ENCODE assay signal across 28 mouse cellular contexts in the genomic region with DNA sequence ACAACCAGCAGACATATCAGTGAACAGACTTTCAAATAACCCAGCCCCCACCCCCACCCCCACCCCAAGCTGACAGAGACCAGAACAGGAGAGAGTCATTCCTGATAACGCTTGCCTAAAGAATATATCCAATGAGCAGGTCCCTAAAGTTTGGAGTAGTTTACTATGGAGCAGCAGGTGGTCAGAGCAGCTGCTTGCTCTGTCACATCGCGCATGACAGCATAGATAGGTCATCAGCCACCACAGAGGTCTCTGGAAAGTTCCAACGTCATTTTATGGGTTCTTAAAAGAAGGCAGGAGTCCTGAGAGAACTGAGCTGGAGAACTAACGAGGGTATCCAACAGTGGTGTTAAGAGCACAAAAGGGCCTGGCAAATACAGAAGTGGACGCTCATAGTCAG.
"Had no signal": no experiment of that assay in that cellular context is flagged by ENCODE, and none has a peak within 500 bp of the region (broad histone marks: within the 10 kb centered on the region; RNA-seq: fewer than 3 reads in every experiment).

No protein-coding gene starts in this region.

- H3K4me2 ChIP-seq: limb, embryonic 12.5 days; limb, embryonic 13.5 days; limb, embryonic 15.5 days; liver, embryonic 11.5 days; liver, embryonic 12.5 days; liver, embryonic 13.5 days; liver, embryonic 15.5 days; lung, embryonic 14.5 days; lung, embryonic 15.5 days; midbrain, embryonic 11.5 days; midbrain, embryonic 12.5 days; midbrain, embryonic 13.5 days; midbrain, embryonic 15.5 days had no signal

- H3K27ac ChIP-seq: left cerebral cortex, adult 2 months; limb, embryonic 10.5 days; limb, embryonic 12.5 days; limb, embryonic 13.5 days; limb, embryonic 15.5 days; liver, embryonic 12.5 days; liver, embryonic 13.5 days; liver, embryonic 14.5 days; liver, embryonic 15.5 days; lung, embryonic 15.5 days; macrophage; midbrain, embryonic 12.5 days; midbrain, embryonic 13.5 days; midbrain, embryonic 15.5 days had no signal

- H3K9me3 ChIP-seq: limb, embryonic 10.5 days; limb, embryonic 12.5 days; limb, embryonic 13.5 days; limb, embryonic 15.5 days; liver, embryonic 12.5 days; liver, embryonic 13.5 days; liver, embryonic 15.5 days; lung, embryonic 15.5 days; megakaryocyte, embryonic 14.5 days; midbrain, embryonic 12.5 days; midbrain, embryonic 13.5 days; midbrain, embryonic 15.5 days had no signal

- H3K36me3 ChIP-seq: limb, embryonic 10.5 days; limb, embryonic 12.5 days; limb, embryonic 13.5 days; limb, embryonic 15.5 days; liver, embryonic 12.5 days; liver, embryonic 13.5 days; liver, embryonic 15.5 days; lung, embryonic 15.5 days; midbrain, embryonic 12.5 days; midbrain, embryonic 13.5 days; midbrain, embryonic 15.5 days had no signal

- H3K27me3 ChIP-seq: liver, embryonic 13.5 days had no signal

- H3K4me3 ChIP-seq: left cerebral cortex, adult 2 months; limb, embryonic 10.5 days; limb, embryonic 12.5 days; limb, embryonic 13.5 days; limb, embryonic 15.5 days; liver, embryonic 12.5 days; liver, embryonic 13.5 days; liver, embryonic 15.5 days; lung, embryonic 15.5 days; megakaryocyte, embryonic 14.5 days; midbrain, embryonic 12.5 days; midbrain, embryonic 13.5 days; midbrain, embryonic 15.5 days had no signal

- DNase-seq: left cerebral cortex, postnatal 4 days; liver; liver, embryonic 13.5 days; liver, postnatal 0 days; lung, adult 18-20 months; lung, adult 2 months; lung, embryonic 14.5 days; lung, postnatal 10 days; lung, postnatal 14 days; lung, postnatal 36 days; lung, postnatal 4 days; midbrain, embryonic 14.5 days had no signal

- H3K4me1 ChIP-seq: liver, embryonic 13.5 days; liver, embryonic 15.5 days had no signal
